Mouse (Mus musculus) mouse embryonic stem cell (cell line): Measurements from ENCODE around the gene Dph1.

Experiments
- in situ Hi-C, 2 experiments: fragments of 300-500 bp; cut with MboI; formaldehyde crosslinking; loops; 1 replicate in 1 of 2; 3 replicates in 1 of 2; pipeline ENCODE4 v1.14.3; 2019 to 2020; ENCODE audit warnings: low sequenced_read_pairs in 2 of 2, low pct_unique_long_range_greater_than_20kb in 1 of 2, mixed read lengths in 1 of 2; ENCODE audit not compliant: unreplicated experiment in 1 of 2

Dph1 gene

GRCm38 (mm10) chr11:75209363-75209762, 18.3 kb upstream of the Dph1 start:
- in situ Hi-C loops = no loop called here

GRCm38 (mm10) chr11:75206347-75206746, 15.3 kb upstream of the Dph1 start:
- in situ Hi-C loops = no loop called here

- in situ Hi-C loops = no loop called here
Observed at GRCm38 (mm10) chr11:75204472-75204871, 13.4 kb upstream of the Dph1 start.

- in situ Hi-C loops = no loop called here
Observed at GRCm38 (mm10) chr11:75203926-75204325, 12.9 kb upstream of the Dph1 start.

GRCm38 (mm10) chr11:75201721-75202120, 10.7 kb upstream of the Dph1 start:
- in situ Hi-C loops = no loop called here

GRCm38 (mm10) chr11:75200935-75201334, 9.9 kb upstream of the Dph1 start:
- in situ Hi-C loops = no loop called here

GRCm38 (mm10) chr11:75199951-75200350, 8.9 kb upstream of the Dph1 start:
- in situ Hi-C loops = loop anchor here in 1 of 2 experiments (25.0 kb wide), 1 partner anchor 212 kb away; the partner anchor contains the start of gene Serpinf1

GRCm38 (mm10) chr11:75198792-75199191, 7.8 kb upstream of the Dph1 start:
- in situ Hi-C loops = loop anchor here in 1 of 2 experiments (25.0 kb wide), 1 partner anchor 214 kb away; the partner anchor contains the start of gene Serpinf1

GRCm38 (mm10) chr11:75197956-75198355, 6.9 kb upstream of the Dph1 start:
- in situ Hi-C loops = loop anchor here in 1 of 2 experiments (25.0 kb wide), 1 partner anchor 214 kb away; the partner anchor contains the start of gene Serpinf1

- in situ Hi-C loops = loop anchor here in 1 of 2 experiments (25.0 kb wide), 1 partner anchor 216 kb away; the partner anchor contains the start of gene Serpinf1
Observed at GRCm38 (mm10) chr11:75196131-75196530, 5.1 kb upstream of the Dph1 start.

GRCm38 (mm10) chr11:75194850-75195461, 3.9 kb upstream of the Dph1 start:
- in situ Hi-C loops = loop anchor here (5.0 to 25.0 kb wide), 2 partner anchors 97 to 217 kb away; partner anchors contain the start of gene Serpinf1 (in 1 of the 2)

GRCm38 (mm10) chr11:75194121-75194849, 3.2 kb upstream of the Dph1 start:
- in situ Hi-C loops = loop anchor here (5.0 to 25.0 kb wide), 2 partner anchors 98 to 218 kb away; partner anchors contain the start of gene Serpinf1 (in 1 of the 2)

GRCm38 (mm10) chr11:75193256-75194071, 2.4 kb upstream of the Dph1 start, which contains the start of gene Rtn4rl1:
Gene Rtn4rl1 (plus strand): TSS chr11:75193783.
- in situ Hi-C loops = loop anchor here (5.0 to 25.0 kb wide), 2 partner anchors 99 to 219 kb away; partner anchors contain the start of gene Serpinf1 (in 1 of the 2)

GRCm38 (mm10) chr11:75192336-75193214, 1.5 kb upstream of the Dph1 start:
- in situ Hi-C loops = loop anchor here (5.0 to 25.0 kb wide), 2 partner anchors 100 to 220 kb away; partner anchors contain the start of gene Serpinf1 (in 1 of the 2)

GRCm38 (mm10) chr11:75191841-75192240, 800 bp upstream of the Dph1 start:
- in situ Hi-C loops = loop anchor here (5.0 to 25.0 kb wide), 2 partner anchors 100 to 220 kb away; partner anchors contain the start of gene Serpinf1 (in 1 of the 2)

GRCm38 (mm10) chr11:75190371-75190724, 693 bp downstream of the Dph1 start:
- in situ Hi-C loops = loop anchor here (5.0 to 25.0 kb wide), 2 partner anchors 102 to 222 kb away; partner anchors contain the start of gene Serpinf1 (in 1 of the 2)

GRCm38 (mm10) chr11:75189713-75190370, 1.2 kb downstream of the Dph1 start:
- in situ Hi-C loops = loop anchor here (5.0 to 25.0 kb wide), 2 partner anchors 102 to 222 kb away; partner anchors contain the start of gene Serpinf1 (in 1 of the 2)
